Mouse (Mus musculus): ENCODE data around the gene Shq1.

DNA sequence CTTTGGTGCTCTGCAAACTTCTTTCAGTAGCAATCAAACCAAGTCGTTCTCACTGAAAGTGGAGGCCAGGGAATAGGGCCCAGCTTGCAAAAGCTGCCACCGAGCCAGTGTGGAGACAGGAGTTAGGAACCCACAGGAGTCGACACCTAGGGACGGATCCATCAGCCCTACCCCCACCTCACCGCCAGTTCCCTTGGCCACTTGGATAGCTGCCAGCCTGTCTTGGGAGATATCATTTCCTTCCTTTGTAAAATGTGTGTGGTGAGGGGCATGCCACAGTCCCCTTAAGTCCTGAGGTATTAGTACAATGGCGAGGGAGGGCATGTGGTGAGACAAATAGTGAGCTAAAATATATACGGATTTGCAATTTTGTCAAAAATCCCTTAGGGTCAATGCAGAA, 142.4 kb downstream of the Shq1 start:
- TF ChIP-seq CTCF (IDR thresholded peaks at IDR 0.05; ENCODE audit: borderline replicate concordance, extremely low read depth, insufficient read depth, insufficient read length) (no peak), POLR2A (IDR thresholded peaks at IDR 0.05; ENCODE audit: borderline replicate concordance, extremely low read depth, insufficient read depth, insufficient read length, poor library complexity, severe bottlenecking) (no peak)
